Mouse (Mus musculus): ENCODE data around the gene Ebf4. TPM values are rescaled to one million over a fixed set of nuclear protein-coding genes. Genes with fewer than 3 reads are reported as not detected.

Gene Ebf4
- polyA plus RNA-seq, 1 experiment from 2014 or later, result 0.85 TPM

DNA sequence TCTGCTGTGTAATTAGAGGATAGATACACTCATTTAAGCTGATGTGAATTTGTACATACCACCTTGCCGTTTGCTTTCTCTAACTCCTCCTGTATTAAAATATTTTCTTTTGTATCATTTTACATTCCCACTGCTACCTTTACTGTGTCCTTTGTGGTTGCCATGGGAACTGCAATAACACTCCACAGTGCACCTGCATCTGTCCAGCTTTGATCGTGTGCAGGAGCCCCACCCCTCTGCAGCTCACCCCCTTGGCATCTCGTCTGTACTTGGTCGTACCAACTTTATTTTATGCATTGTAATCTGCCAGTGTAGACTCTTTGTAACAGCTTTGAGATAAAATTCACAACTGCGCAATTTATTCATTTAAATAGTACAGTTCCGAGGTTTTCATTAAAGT is 88.9 kb downstream of the Ebf4 start:
- Histone ChIP-seq H3K4me3 (ENCODE audit: low read depth, low read length) (no peak overlapping the region), H3K9me3 (ENCODE audit: control insufficient read depth) (no peaks in the 10 kb centered on the region), H3K27ac (ENCODE audit: low read depth, low read length) (no peak overlapping the region), H3K36me3 (ENCODE audit: control insufficient read depth, insufficient read depth) (no peaks in the 10 kb centered on the region), H3K4me2 (replicated peaks; ENCODE audit: low read depth) (no peak overlapping the region), H3K4me1 (replicated peaks; ENCODE audit: control insufficient read depth, insufficient read depth, low read length) (no peaks in the 10 kb centered on the region), H3K27me3 (replicated peaks; ENCODE audit: control insufficient read depth, insufficient read depth, low read length) (no peaks in the 10 kb centered on the region), H3K9ac (ENCODE audit: low read depth, low read length) (no peak overlapping the region)
- ATAC-seq, result no peak
- 58% methylated on average over 6 of the region's 6 CpGs for WGBS
- no peak for TF ChIP-seq CTCF (IDR thresholded peaks at IDR 0.05; ENCODE audit: low read depth)

DNA sequence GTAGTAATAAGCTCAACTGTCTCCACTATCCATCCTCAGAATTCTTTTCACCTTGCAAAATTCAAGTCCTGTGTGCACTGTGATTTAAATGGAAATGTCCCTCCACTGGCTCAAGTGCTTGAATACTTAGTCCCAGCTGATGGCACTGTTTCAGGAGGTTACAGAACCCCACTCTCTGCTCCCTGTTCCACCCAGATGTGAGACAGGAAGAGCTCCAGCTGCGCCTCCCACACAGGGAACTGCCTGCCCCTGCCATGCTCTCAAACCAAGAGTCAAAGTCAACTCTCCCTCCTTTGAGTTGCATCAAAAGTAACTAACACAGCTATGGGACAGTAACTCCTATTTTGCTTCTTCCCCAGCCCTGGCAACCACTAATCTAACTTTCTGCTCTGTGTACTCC is 91.2 kb downstream of the Ebf4 start:
- no peak for ATAC-seq
- TF ChIP-seq CTCF (IDR thresholded peaks at IDR 0.05; ENCODE audit: low read depth), result no peak
- no peaks in the 10 kb centered on the region for H3K9me3 ChIP-seq (ENCODE audit: control insufficient read depth)
- WGBS, result 52% methylated on average over 1 of the region's 1 CpGs
- no peaks in the 10 kb centered on the region for H3K4me1 ChIP-seq (replicated peaks; ENCODE audit: control insufficient read depth, insufficient read depth, low read length)
- no peak overlapping the region for H3K4me2 ChIP-seq (replicated peaks; ENCODE audit: low read depth)
- H3K27ac ChIP-seq (ENCODE audit: low read depth, low read length), result no peak overlapping the region
- no peaks in the 10 kb centered on the region for H3K36me3 ChIP-seq (ENCODE audit: control insufficient read depth, insufficient read depth)
- no peak overlapping the region for H3K4me3 ChIP-seq (ENCODE audit: low read depth, low read length)
- H3K27me3 ChIP-seq (replicated peaks; ENCODE audit: control insufficient read depth, insufficient read depth, low read length), result no peaks in the 10 kb centered on the region
- no peak overlapping the region for H3K9ac ChIP-seq (ENCODE audit: low read depth, low read length)

DNA sequence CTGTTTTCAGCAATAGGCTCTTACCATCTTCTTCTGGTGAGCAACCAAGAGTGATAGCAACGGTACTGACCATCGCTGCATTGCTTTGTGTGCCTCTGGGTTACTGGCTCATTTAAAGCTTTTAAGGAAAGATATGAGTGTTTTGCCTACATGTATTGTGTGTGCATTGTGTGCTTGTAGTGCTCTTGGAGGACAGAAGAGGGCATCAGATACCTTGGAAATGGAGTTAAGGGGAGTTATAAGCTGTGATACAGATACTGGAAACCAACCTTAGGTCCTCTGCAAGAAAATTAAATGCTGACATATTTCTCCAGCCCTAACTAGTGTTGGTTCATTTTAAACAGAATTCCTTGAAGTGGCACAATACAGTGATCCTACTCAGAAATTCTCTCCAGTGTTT is 93.8 kb downstream of the Ebf4 start:
- WGBS, result 83% methylated on average over 2 of the region's 2 CpGs
- ATAC-seq, result no peak
- no peak overlapping the region for H3K27ac ChIP-seq (ENCODE audit: low read depth, low read length)

DNA sequence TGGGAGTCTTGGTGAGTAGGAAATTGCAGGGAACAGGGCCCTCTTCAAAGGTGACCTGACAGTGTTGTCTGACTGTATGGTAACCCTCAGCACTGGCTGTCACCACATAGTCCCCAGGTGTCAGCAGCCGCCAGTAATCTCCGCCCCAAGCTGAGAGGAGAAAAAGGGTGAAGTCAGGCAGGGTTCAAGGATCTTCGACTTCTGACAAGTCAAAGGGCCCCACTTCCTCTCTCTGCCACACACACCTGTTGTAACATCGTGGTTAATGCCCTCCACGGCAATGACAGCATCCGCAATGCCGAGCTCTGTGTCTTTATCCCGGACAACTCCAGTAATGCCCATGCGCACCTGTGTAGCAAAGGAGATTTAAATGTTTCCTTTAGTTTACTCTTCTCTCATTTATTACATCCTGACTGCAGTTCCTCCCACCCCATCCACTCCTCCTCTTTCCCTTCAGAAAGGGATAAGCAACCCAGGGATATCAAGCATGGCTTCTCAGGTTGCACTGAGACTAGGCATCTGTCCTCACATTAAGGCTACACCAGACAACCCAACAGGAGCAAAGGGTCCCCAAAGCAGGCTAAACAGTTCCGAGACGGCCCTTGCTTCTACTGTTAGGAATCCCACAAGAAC is 96.1 kb downstream of the Ebf4 start:
- Histone ChIP-seq H3K9ac (ENCODE audit: low read depth, low read length) (no peak overlapping the region), H3K36me3 (ENCODE audit: control insufficient read depth, insufficient read depth) (no peaks in the 10 kb centered on the region; the same call in 1 of the 2 replicates), H3K4me3 (ENCODE audit: low read depth, low read length) (no peak overlapping the region), H3K4me1 (replicated peaks; ENCODE audit: control insufficient read depth, insufficient read depth, low read length) (no peaks in the 10 kb centered on the region), H3K27ac (ENCODE audit: low read depth, low read length) (no peak overlapping the region), H3K9me3 (ENCODE audit: control insufficient read depth) (no peaks in the 10 kb centered on the region), H3K27me3 (replicated peaks; ENCODE audit: control insufficient read depth, insufficient read depth, low read length) (no peaks in the 10 kb centered on the region; the same call in 1 of the 2 replicates), H3K4me2 (replicated peaks; ENCODE audit: low read depth) (no peak overlapping the region)
- ATAC-seq, result no peak
- no peak for TF ChIP-seq CTCF (IDR thresholded peaks at IDR 0.05; ENCODE audit: low read depth)
- 72% methylated on average over 11 of the region's 11 CpGs for whole genome bisulfite sequencing

More for the DNA sequence above, 93.8 kb downstream of the Ebf4 start:
- Histone ChIP-seq H3K36me3 (ENCODE audit: control insufficient read depth, insufficient read depth) (no peaks in the 10 kb centered on the region), H3K4me1 (replicated peaks; ENCODE audit: control insufficient read depth, insufficient read depth, low read length) (no peaks in the 10 kb centered on the region), H3K27me3 (replicated peaks; ENCODE audit: control insufficient read depth, insufficient read depth, low read length) (no peaks in the 10 kb centered on the region), H3K4me3 (ENCODE audit: low read depth, low read length) (no peak overlapping the region), H3K9me3 (ENCODE audit: control insufficient read depth) (no peaks in the 10 kb centered on the region), H3K4me2 (replicated peaks; ENCODE audit: low read depth) (no peak overlapping the region), H3K9ac (ENCODE audit: low read depth, low read length) (no peak overlapping the region)
- TF ChIP-seq CTCF (IDR thresholded peaks at IDR 0.05; ENCODE audit: low read depth), result peak; percentile 66

DNA sequence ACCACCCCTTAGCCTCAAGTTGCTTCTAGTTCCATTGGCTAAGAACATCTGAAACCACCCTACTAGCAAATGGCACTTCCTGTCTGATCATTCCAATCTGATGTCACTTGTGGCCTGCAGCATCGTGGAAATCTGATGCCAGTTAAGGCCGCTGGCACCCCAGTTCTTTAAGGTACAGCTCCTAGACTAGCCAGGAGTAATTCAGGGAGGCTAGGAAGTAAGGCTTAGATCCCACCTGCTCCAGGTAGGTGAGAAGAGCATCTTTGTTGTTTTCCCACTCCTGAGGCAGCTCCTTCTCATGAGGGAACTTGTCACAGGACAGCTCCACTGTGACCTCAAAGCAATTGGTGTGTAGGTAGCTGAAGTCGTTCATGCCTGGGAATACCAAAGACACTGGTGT is 97.9 kb downstream of the Ebf4 start:
- no peak overlapping the region for H3K4me3 ChIP-seq (ENCODE audit: low read depth, low read length)
- no peak overlapping the region for H3K9ac ChIP-seq (ENCODE audit: low read depth, low read length)
- no peaks in the 10 kb centered on the region; the same call in 1 of the 2 replicates for H3K36me3 ChIP-seq (ENCODE audit: control insufficient read depth, insufficient read depth)
- peaks cover under 1% of the 10 kb centered on the region; the same call in 1 of the 2 replicates for H3K27me3 ChIP-seq (replicated peaks; ENCODE audit: control insufficient read depth, insufficient read depth, low read length)
- H3K9me3 ChIP-seq (ENCODE audit: control insufficient read depth), result no peaks in the 10 kb centered on the region
- H3K4me2 ChIP-seq (replicated peaks; ENCODE audit: low read depth), result no peak overlapping the region
- 91% methylated on average over 3 of the region's 3 CpGs for WGBS
- no peak for TF ChIP-seq CTCF (IDR thresholded peaks at IDR 0.05; ENCODE audit: low read depth)
- H3K4me1 ChIP-seq (replicated peaks; ENCODE audit: control insufficient read depth, insufficient read depth, low read length), result no peaks in the 10 kb centered on the region; the same call in 1 of the 2 replicates
- H3K27ac ChIP-seq (ENCODE audit: low read depth, low read length), result no peak overlapping the region
- ATAC-seq, result no peak

DNA sequence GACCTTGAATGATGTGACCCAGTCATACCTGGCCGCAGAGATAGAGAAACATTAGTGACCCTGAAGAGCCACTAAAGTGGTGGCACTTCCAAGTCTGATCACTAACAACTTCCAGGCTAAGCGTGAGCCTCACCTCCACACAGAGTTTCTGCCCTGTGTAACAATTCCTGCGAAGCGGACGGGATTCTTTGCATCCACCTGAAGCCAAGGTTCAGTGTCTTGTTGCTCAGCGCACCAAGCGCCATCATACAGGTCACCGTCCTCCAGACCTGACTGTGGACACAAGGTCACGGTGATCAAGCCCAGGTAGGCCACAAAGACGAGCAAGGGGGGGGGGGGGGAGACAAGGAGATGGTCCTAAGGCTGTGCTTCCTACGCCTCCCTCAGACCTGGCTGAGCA is 100.7 kb downstream of the Ebf4 start:
- WGBS, result 94% methylated on average over 11 of the region's 11 CpGs

More for the DNA sequence above, 100.7 kb downstream of the Ebf4 start:
- Histone ChIP-seq H3K4me1 (replicated peaks; ENCODE audit: control insufficient read depth, insufficient read depth, low read length) (no peaks in the 10 kb centered on the region; the same call in 1 of the 2 replicates), H3K27me3 (replicated peaks; ENCODE audit: control insufficient read depth, insufficient read depth, low read length) (peaks cover 8% of the 10 kb centered on the region; the same call in 1 of the 2 replicates), H3K4me2 (replicated peaks; ENCODE audit: low read depth) (no peak overlapping the region), H3K36me3 (ENCODE audit: control insufficient read depth, insufficient read depth) (no peaks in the 10 kb centered on the region; the same call in 1 of the 2 replicates), H3K9me3 (ENCODE audit: control insufficient read depth) (no peaks in the 10 kb centered on the region), H3K27ac (ENCODE audit: low read depth, low read length) (no peak overlapping the region), H3K9ac (ENCODE audit: low read depth, low read length) (no peak overlapping the region), H3K4me3 (ENCODE audit: low read depth, low read length) (no peak overlapping the region)
- TF ChIP-seq CTCF (IDR thresholded peaks at IDR 0.05; ENCODE audit: low read depth), result no peak
- no peak for ATAC-seq

Data from intestine, postnatal 0 days (tissue).